Mouse (Mus musculus): Measurements from ENCODE around the gene Cd247.

Gene Cd247

DNA sequence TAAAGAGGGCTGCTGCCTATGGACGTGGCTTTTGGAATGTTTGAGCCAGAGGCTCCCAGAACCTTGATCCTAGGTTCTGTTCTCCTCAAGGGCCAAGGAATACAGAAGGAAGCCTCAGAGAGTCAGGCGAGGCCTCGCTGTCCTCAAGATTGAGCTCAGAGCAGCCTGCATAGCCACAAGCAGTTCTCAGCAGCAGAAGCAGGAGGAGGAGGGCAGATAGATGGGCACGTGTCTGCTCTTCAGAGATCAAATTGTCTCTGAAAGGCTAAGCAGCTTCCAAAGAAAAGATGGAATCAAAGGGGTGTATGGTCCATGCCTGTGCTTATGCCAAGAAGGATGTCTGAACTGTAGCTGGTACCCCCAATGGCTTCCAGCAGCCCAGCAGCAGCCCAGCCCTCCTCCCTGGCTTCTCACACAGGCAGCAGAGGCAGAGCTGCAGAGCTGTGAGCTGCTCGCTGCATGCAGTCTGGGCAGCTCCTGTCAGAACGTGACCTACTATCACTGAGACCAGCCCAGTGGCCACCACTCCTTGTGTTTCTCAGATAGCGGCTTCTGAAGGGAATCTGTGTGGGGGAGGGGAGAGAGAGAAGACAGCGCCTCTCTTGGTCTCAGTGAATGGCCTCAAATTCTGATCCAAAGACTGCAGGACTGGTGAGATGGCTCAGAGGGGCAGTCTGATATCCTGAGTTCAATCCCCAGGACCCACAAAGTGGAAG lies 29.8 kb downstream of the Cd247 start:
- DNase-seq (ENCODE audit: low read depth, low spot score): no peak

DNA sequence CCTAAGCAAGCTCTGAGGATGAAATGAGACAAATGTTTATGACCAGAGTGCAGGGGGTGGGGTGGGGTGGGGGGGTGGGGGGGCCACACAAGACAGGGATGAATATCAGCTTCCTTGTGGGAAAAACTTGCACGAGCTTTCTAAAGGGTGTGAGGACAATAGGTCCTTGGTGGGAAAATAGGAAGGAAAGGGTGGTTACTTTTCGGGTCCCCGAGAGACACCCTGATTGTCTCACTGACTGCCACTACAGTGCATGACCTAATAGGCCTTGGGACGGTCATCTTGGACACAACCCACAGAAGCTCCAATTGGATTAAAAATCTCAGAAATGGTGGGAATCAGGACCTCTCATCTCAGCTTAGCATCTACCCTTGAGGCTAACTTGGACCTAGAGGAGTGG lies 30.7 kb downstream of the Cd247 start:
- DNase-seq (ENCODE audit: low read depth, low spot score): no peak

DNA sequence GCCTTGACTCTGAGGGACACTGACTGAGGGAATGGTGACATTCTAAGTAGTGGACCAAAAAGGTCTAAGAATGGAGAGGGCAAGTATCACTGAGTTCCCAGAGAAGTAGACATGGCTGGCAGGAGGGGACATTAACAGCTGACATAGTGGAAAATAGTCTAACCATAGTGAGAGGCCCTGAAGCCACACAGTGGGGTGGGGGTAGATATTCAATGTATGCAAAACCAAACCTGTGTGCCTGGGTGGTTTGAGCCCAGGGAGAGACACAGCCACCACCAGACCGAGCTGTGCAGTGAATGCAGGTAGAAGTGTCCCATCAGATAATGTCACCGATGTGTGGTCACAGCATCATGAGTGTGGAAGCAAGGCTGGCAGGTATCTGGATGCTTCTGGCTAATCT lies 33.5 kb downstream of the Cd247 start:
- no peak for DNase-seq (ENCODE audit: low read depth, low spot score)

DNA sequence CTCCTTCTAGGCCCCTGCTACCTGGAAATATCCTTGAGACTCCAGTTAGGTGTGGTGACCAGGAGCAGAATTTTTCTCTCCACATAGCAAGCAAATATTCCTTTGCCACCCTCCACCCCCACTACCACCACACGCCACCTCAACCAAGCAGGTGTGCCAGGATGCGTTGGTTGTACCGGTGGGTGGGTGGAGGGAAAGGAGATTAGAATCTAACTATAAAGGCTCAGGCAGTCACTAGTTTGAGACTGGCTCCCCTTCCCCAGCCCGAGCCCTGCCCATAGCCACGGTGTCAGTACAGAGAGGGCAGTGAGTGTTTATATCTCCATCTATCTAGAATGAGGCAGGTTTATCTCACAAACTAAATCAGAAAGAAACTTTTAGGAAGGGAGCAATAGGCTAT lies 39.7 kb downstream of the Cd247 start:
- DNase-seq (ENCODE audit: low read depth, low spot score): no peak

DNA sequence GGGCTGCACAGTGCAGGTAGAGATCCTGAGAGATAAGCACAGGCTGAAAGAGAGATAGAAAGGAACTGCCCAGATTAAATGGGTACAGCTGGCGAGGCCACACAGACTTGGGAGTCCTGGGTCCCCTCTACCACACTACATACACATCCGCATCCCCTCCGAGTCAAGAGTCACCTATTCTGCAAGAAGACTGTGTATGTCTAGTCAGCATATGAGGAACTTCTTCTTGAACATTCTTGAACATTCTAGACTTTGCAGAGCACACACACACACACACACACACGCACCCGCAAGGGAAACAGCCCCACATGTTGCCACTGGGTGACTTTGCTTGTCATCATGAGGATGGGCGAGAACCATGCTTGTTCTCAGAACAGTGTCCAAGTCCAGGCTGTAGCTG lies 40.1 kb downstream of the Cd247 start:
- DNase-seq (ENCODE audit: low read depth, low spot score): no peak

DNA sequence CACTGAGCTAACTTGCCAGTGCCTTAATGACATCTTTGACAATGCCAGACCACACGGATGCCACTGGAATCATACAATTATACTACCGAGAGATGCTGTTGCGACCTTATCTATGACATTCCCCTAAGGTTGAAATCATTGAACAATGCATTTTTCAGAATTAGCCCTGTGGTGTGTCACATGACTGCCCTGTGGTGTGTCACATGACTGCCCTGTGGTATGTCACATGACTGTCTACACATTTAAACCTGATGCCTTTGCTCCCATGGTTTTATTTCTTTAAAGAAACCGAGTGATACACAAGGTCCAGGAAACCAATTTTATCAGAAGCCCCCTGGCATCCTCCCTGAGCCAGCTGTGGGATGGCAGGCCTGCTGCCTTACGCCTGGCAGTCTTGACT lies 41.4 kb downstream of the Cd247 start:
- no peak for DNase-seq (ENCODE audit: low read depth, low spot score)

DNA sequence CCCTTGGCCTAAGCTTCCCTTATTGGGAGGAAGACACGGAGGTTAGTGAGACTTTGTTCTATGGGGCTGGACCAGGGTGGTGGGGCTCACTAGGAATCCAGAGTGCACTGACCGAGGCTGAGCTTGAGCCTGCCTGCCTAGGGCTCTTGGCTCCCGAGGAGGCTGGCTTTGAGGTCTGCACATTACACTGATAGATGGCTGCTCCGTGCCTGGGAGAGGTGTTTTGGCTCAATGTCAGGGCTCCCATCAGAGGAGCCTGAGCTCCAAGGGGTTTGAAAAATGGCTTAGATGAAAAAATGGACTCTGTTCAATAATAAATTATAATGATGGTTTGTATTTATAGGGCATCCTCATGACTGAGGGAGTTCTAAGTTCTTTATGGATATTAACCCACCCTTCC lies 44.8 kb downstream of the Cd247 start:
- DNase-seq (ENCODE audit: low read depth, low spot score): no peak

DNA sequence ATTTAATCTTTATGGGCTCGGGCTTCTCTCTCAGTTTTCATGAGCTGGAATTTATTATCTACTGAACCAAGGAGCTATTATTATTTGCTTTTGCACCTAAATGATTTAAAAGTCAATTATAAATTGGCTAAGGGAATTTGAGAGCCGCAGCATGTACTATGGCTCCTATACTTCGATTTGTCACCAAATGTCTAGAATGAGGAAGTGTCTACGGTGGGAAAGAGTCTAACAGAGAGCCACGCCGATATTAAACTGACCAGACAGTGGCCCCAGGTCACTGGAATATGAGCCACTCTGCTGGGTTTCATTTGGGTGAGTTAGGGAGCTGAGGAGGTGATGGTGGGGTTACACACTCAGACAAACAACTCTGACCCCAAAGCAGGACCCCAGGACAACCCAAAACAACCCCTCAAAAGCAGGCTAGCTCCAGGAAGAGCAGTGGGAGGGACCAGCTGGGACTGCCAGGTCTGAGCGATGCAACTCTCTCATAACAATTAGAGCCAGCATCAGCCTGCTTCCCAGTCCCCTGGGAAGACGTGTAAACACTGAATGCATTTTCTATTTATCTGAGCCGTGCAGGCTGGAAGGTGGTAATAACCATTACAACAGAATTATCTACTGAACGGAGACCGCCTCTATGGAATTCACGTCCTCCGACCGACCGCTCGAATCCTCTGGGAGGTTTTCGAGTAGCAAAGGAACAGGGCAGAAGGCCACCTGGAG lies 45.6 kb downstream of the Cd247 start:
- no peak for DNase-seq (ENCODE audit: low read depth, low spot score)

DNA sequence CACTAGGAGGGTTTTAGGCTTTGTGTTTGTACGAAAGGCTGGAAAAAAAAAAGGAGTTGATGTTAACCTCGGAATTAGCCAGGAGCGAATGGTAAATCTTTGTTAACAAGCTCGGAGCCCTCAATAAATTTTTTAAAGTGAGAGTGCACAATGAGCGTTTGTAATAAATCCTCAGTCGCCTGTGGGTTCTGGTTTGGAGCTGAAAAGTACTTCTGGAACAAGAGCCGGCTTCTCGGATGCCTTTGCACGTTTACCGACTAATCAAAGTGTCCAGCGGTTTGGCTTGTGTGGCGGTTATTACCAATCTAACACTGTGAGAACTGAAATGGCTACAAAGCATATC lies 46.1 kb downstream of the Cd247 start:
- no peak for DNase-seq (ENCODE audit: low read depth, low spot score)

DNA sequence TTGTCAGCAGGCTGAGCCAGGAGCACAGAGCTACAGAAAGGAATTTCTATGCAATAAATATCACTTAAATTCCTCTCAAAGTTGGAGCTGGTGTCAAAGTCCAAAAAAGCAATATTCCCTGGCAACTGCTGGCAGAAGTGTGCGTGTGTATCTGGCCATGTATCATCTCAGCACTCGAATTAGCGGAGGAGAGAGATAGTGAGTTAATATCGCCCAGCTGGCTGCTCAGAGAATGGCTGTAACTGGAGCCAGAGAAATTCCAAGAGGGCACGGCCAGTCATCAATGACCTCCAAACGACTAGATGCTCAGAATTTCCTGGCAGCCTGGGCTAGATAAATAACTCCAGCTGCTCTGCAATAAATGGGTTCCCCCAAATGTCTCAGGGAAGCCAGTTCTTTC lies 48.0 kb downstream of the Cd247 start:
- DNase-seq (ENCODE audit: low read depth, low spot score): peak; percentile 81

DNA sequence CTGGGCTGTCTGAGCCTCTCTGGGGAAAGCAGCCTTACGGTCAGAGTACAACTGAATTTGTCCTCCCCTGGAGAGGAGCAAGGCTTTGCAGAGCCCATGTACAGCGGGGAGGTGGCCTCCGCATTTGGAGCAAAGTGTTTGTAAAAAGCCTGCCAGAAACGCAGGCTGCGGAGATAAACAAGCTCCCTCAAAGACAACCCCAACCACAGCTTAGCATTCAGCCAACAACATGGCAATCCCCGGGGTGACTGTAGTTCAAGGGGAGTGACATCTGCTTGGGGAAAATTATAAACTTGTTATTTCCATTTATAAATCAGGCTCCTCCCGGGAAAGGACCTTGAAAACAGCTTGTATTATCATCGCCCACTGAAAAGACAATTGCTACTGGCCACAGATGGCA lies 49.1 kb downstream of the Cd247 start:
- no peak for DNase-seq (ENCODE audit: low read depth, low spot score)

DNA sequence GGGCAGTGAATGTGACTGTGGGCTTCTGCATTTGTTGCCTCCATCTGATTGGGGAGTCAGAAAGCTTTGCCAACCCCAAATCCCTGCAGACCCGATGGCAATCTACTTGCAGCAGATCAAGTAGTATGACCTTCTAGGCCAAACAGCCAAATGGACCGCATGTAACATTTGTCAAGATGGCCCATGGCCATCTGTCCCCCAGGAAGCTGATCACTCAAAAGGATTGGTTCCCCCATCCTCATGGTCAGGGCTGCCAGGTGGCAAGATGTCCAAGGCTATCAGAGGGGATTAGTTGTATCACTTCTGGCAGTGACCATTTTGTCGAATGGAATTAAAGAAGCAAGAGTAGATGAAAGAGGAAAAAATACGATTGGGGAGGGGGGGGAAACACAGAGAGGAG lies 50.7 kb downstream of the Cd247 start:
- no peak for DNase-seq (ENCODE audit: low read depth, low spot score)

DNA sequence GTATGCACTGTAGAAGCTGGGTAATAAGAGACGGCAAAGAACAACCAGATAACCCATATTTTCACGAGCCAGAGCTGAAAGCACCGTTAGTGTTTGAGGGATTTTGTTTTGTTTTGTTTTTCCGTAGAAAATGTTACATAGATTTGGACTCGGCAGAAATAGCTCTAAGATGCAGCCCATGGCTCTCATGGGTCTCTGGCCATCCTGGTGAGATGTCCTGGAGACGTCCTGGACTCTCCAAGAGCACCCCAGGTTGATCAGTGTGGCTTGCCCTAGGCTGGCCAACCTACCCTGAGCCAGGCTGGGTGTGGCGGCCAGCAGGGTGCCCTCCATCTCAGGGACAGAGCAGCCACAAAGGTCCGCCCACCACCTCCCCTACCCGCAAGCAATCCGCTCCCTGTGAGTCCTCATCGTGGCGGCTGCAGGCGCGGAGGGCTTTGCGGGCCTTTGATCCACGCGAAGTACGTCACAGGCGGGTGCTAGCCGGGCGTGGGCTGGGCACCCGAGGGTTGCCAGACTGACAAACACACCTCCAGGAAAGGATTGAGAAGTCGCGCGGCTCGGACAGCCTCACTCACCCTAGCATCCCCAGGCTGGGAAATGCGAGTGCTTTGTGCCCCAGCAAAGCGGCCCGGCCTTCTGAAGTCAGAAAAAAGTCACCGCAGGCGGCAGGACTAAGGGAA lies 52.2 kb downstream of the Cd247 start:
- no peak for DNase-seq (ENCODE audit: low read depth, low spot score)

DNA sequence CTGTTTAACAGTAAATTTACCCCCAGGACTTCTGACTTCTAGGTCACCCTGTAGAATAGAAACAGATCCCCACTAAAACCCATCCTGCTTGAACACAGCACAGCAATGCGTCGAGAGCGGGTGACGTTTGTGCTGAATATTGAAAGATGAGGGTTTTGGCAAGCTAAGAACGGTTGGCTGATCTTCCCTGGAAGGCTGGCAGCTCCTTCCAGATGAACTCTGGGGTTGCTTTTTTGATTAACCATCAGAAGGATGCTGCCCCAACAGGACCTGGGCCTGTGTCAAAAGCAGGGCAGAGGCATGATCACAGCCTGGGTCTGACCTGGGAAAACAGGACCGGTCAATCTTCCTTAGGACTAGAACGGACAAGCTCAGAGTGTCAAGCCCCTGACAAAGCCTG lies 53.7 kb downstream of the Cd247 start:
- DNase-seq (ENCODE audit: low read depth, low spot score): no peak

DNA sequence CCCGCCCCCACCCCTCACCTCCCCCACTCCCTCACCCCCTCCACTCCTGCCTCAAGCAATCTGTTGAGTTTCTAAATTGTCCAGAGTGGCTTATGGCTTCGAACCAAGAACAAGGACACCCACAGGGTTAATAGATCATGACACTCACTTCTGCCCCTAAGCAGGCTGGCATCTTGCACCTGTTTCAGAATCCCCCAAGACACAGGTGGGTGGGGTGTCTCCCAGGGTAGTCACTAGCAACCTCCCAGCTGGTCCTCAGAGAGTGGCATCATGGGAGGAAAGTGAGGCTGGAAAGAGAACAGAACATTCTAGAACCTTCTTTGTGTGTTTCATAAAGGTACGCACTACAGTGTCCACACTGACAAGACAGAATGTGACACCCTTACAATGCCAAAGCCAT lies 55.1 kb downstream of the Cd247 start:
- no peak for DNase-seq (ENCODE audit: low read depth, low spot score)

DNA sequence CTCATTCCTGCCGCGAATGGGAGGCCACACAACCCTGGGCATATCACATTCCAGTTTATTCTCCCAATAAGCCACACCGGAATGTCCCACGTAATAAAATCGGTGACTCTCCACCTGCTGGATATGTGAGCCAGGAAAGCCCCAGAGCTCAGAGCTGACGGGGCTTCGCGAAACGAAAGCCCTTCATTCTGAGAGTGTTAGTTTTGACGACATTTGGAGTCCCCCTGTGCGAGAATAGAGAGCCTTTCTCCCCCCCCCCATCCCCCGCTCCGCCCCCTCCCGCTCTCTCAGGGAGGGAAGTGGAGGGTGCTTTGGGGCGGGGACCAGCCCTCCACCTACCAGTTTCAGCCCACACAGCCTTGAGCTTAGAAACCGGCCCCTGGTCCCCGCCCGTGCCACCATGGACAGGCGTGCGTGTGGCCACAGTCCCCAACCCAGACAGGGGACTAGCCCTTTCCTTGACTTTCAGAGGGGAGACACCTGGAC lies 56.0 kb downstream of the Cd247 start:
- no peak for DNase-seq (ENCODE audit: low read depth, low spot score)

DNA sequence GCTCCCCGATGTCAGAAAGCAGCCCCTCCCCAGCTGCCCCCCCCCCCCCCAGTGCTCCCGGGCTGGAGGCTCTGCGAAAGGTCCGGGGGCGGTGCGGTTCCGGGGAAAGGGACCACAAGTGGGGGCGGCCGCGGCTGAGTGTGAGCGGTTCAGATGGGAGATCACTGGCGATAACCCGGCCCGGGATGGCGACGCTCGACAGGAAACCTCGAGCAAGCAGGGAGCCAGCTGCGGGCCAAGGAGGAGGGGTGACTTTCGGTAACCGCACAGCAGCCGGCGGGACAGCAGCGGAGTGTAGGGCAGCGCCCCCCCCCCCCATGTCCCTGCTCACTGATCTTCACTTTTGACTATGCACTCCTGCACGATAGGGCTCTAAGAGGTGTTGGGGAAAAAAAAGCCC lies 56.5 kb downstream of the Cd247 start:
- DNase-seq (ENCODE audit: low read depth, low spot score): no peak

DNA sequence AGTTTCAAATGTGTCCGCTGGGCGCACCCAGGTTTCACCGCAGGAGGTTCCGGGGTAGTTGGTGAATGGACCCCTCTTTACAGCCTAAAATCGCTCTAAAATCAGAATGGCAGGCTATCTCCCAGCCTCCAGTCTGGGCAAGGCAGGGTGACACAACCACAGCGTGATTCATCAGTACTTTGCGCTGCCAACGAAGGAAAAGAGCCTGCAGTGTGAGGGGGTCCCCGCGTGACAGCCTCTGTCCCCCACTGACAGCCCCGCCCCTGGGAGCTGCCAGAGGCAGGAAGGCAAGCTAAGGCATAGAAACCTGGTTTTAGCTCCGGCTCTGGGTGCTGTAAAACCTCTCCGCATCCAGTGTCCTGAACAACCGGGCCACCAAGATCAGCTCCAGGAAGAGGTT lies 56.9 kb downstream of the Cd247 start:
- DNase-seq (ENCODE audit: low read depth, low spot score): no peak

DNA sequence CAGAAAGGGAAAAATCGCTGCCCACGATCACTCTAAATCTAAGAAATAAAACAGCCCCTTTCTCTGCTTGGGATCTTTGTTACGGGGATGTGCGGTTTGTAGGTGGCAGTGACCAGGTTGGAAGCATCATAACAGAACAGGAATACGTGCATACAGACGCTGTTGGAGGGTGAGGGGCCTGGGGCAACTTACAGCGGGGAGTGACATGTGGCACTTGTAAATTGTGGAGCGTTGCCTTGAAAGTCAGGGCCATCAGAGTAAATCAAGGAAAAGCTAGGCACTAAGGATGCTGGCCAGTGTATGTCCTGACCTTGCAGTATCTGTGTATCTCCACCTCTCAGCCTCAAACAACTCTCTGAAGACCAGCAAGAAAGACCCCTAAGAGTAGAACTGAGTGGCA lies 59.9 kb downstream of the Cd247 start:
- no peak for DNase-seq (ENCODE audit: low read depth, low spot score)

DNA sequence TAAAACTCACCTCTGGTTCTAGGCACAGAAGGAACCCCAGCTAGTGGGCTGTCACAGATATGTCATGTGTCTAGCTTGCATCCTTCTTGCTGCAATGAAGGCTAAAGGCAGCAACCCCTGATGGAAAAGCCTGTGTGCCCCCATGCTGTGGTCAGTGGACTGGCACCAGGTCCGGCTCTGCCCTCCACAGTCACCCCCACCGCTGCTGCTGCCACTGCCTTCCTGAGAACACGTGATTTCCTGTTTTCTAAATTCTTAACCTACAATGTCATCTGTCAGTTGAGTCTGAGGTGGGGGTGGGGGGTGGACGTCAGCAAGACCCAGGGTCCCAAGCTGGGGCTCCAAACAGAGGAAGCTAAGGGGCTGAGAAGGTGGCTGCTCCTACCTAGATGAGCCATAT lies 60.4 kb downstream of the Cd247 start:
- no peak for DNase-seq (ENCODE audit: low read depth, low spot score)

DNA sequence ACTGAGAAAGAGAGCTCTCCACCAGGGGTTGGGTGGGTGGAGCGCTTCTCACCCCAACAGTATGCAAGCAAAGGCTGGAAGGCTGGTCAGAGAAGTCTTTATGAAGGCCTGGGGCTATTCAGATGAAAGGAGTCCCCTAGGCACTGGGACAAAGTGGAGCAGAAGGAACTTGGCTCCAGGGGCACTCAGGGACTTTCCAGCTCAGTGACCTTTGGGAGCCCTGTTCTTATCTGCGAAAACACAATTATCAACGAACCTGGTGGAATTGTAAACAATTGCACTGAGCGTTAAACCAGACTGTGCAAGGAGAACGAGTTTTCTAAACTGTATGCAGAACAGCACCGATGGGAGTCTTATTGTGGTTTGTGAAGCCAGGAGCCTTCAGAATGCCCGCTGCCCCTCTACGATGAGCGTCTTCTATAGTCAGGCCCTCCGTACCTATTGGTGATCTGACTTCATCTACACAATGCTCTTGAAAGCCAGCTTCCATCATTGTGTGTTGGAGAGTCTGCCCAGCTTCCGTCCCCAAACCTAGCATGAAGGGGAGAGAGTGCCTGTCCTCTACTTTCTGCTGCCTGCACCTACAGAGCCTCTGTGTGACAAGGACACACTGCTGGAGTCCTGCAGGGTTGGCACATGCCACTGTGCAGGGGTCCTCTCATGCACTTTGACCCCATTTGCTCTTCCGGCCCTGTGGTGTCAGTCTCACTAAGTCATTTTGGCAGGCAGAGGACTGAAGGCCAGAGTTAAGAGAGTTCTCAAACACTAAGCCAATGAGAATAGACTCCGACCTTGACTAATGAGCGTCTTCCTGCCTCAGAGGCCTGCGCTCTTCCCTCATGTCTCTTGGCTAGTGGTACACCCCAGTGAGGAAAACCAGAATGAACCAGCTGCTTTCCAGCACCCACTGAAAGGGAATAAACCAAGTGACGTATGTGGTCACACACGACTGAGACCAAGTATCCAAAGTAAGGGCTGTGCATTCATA lies 61.3 kb downstream of the Cd247 start:
- no peak for DNase-seq (ENCODE audit: low read depth, low spot score)

DNA sequence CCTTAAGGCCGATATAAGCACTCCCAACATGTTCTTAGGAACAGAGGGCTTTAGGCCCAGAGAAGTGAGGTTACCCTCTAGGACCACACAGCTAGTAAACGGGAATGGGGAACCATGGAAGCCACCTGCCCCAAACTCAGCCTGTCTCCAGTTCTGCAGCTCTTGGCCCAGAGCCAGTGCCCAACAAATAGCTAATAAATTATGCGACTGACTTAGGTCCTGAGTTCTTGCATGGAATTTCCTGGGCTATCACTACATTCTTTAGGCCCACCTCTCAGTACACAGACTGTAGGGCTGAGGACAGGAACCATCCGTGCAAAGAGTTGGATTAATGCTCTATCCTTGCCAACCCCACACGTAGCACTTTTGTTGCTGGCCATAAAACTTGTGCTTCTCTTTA lies 63.6 kb downstream of the Cd247 start:
- DNase-seq (ENCODE audit: low read depth, low spot score): no peak
